22 mouse cellular contexts compared by ENCODE assay signal in genomic region chr3:131523749-131524148, GRCm38 (mm10). TPM values are rescaled to one million over a fixed set of nuclear protein-coding genes. Genes with fewer than 3 reads are reported as not detected.
DNase-seq lines count a peak whose midpoint lies in the region; ATAC-seq and TF ChIP-seq lines count a peak whose summit lies in the region.
"Had no signal": no experiment of that assay in that cellular context is flagged by ENCODE, and none has a peak within 500 bp of the region (broad histone marks: within the 10 kb centered on the region; RNA-seq: fewer than 3 reads in every experiment).

No protein-coding gene starts in this region.

- TF ChIP-seq CTCF in forebrain, postnatal 0 days (IDR thresholded peaks at IDR 0.05; ENCODE audit: low read depth), result no peak

- peak; percentile 56 for DNase-seq in embryonic facial prominence, embryonic 14.5 days (ENCODE audit: low spot score)
- no peak for DNase-seq in embryonic facial prominence, embryonic 10.5 days (ENCODE audit: low spot score)
- peak; percentile 12 for DNase-seq in forebrain, postnatal 0 days
- DNase-seq in forebrain, embryonic 11.5 days (ENCODE audit: low spot score), result no peak
- no peak for DNase-seq in lung, postnatal 4 days
- DNase-seq: adrenal gland, postnatal 10 days; B cell, adult 2 months; cerebellum, adult 11-12 months; cerebellum, adult 9-10 months; cerebellum, postnatal 25 days; gastrocnemius, postnatal 14 days; heart, adult 2 months; heart, postnatal 14 days had no signal

- WGBS in embryonic facial prominence, embryonic 14.5 days, result 63% methylated on average over 9 of the region's 9 CpGs
- WGBS in embryonic facial prominence, embryonic 10.5 days, result 80% methylated on average over 9 of the region's 9 CpGs
- 61% methylated on average over 9 of the region's 9 CpGs for WGBS in forebrain, postnatal 0 days
- WGBS in forebrain, embryonic 11.5 days, result 87% methylated on average over 9 of the region's 9 CpGs
- 39% methylated on average over 9 of the region's 9 CpGs for WGBS in lung, embryonic 16.5 days
- 64% methylated on average over 9 of the region's 9 CpGs for WGBS in intestine, embryonic 16.5 days

- ATAC-seq in embryonic facial prominence, embryonic 14.5 days (ENCODE audit: low read depth), result no peak
- ATAC-seq in forebrain, postnatal 0 days, result peak; percentile 66
- ATAC-seq in forebrain, embryonic 11.5 days (replicated peaks; ENCODE audit: low FRiP score), result no peak
- peak; percentile 71 for ATAC-seq in lung, embryonic 16.5 days (ENCODE audit: low read depth)
- peak; percentile 54 for ATAC-seq in intestine, embryonic 16.5 days
- ATAC-seq: CD4-positive, CD25-positive, alpha-beta regulatory T cell, adult 4 months; hindbrain, postnatal 0 days had no signal

- no peaks in the 10 kb centered on the region for H3K27me3 ChIP-seq in embryonic facial prominence, embryonic 14.5 days (replicated peaks; ENCODE audit: control insufficient read depth, insufficient read depth, low read length)
- no peaks in the 10 kb centered on the region for H3K27me3 ChIP-seq in embryonic facial prominence, embryonic 10.5 days (replicated peaks; ENCODE audit: low read depth, poor library complexity, severe bottlenecking)
- no peaks in the 10 kb centered on the region for H3K27me3 ChIP-seq in forebrain, postnatal 0 days (ENCODE audit: insufficient read depth, low read length)
- no peaks in the 10 kb centered on the region for H3K27me3 ChIP-seq in forebrain, embryonic 11.5 days (ENCODE audit: control insufficient read depth, insufficient read depth, low read length)
- H3K27me3 ChIP-seq in lung, embryonic 16.5 days (ENCODE audit: control insufficient read depth, insufficient read depth, low read depth, low read length), result no peaks in the 10 kb centered on the region
- no peaks in the 10 kb centered on the region for H3K27me3 ChIP-seq in intestine, embryonic 16.5 days (replicated peaks; ENCODE audit: control insufficient read depth, insufficient read depth, low read length)
- H3K27me3 ChIP-seq: embryonic facial prominence, embryonic 13.5 days; heart, embryonic 15.5 days; hindbrain, embryonic 13.5 days had no signal

- no peaks in the 10 kb centered on the region for H3K4me1 ChIP-seq in embryonic facial prominence, embryonic 14.5 days (ENCODE audit: control insufficient read depth, insufficient read depth, low read length)
- no peaks in the 10 kb centered on the region for H3K4me1 ChIP-seq in embryonic facial prominence, embryonic 10.5 days
- H3K4me1 ChIP-seq in forebrain, postnatal 0 days (ENCODE audit: insufficient read depth), result no peaks in the 10 kb centered on the region
- no peaks in the 10 kb centered on the region for H3K4me1 ChIP-seq in forebrain, embryonic 11.5 days (replicated peaks; ENCODE audit: control insufficient read depth, insufficient read depth, low read length)
- H3K4me1 ChIP-seq in lung, embryonic 16.5 days (replicated peaks; ENCODE audit: control insufficient read depth, insufficient read depth, low read length), result peaks cover 14% of the 10 kb centered on the region
- no peaks in the 10 kb centered on the region for H3K4me1 ChIP-seq in intestine, embryonic 16.5 days (ENCODE audit: control insufficient read depth, insufficient read depth, low read length)
- H3K4me1 ChIP-seq: embryonic facial prominence, embryonic 13.5 days; hindbrain, embryonic 13.5 days had no signal

- no peak overlapping the region for H3K4me2 ChIP-seq in embryonic facial prominence, embryonic 14.5 days (ENCODE audit: low read depth, low read length)
- H3K4me2 ChIP-seq in forebrain, postnatal 0 days (ENCODE audit: low read depth), result no peak overlapping the region
- no peak overlapping the region for H3K4me2 ChIP-seq in forebrain, embryonic 11.5 days (ENCODE audit: low read depth, low read length, severe bottlenecking)
- H3K4me2 ChIP-seq in lung, embryonic 16.5 days (ENCODE audit: low read depth, low read length), result no peak overlapping the region
- H3K4me2 ChIP-seq in intestine, embryonic 16.5 days (ENCODE audit: low read depth, low read length), result no peak overlapping the region
- H3K4me2 ChIP-seq: embryonic facial prominence, embryonic 13.5 days; heart, embryonic 11.5 days; heart, embryonic 15.5 days; hindbrain, embryonic 13.5 days had no signal

- no peak overlapping the region for H3K4me3 ChIP-seq in embryonic facial prominence, embryonic 14.5 days (ENCODE audit: low read depth, low read length)
- no peak overlapping the region for H3K4me3 ChIP-seq in embryonic facial prominence, embryonic 10.5 days
- no peak overlapping the region for H3K4me3 ChIP-seq in forebrain, postnatal 0 days (ENCODE audit: low read depth, low read length)
- H3K4me3 ChIP-seq in forebrain, embryonic 11.5 days (ENCODE audit: low read depth, low read length), result no peak overlapping the region
- H3K4me3 ChIP-seq in lung, embryonic 16.5 days (ENCODE audit: low read length), result no peak overlapping the region
- no peak overlapping the region for H3K4me3 ChIP-seq in intestine, embryonic 16.5 days (ENCODE audit: low read length)
- H3K4me3 ChIP-seq: embryonic facial prominence, embryonic 13.5 days; heart, adult 2 months; heart, embryonic 15.5 days; hindbrain, embryonic 13.5 days had no signal

- H3K27ac ChIP-seq in embryonic facial prominence, embryonic 14.5 days (replicated peaks; ENCODE audit: low read depth, low read length), result no peak overlapping the region
- H3K27ac ChIP-seq in embryonic facial prominence, embryonic 10.5 days (replicated peaks), result no peak overlapping the region
- H3K27ac ChIP-seq in forebrain, postnatal 0 days (ENCODE audit: low read depth, low read length), result no peak overlapping the region
- H3K27ac ChIP-seq in forebrain, embryonic 11.5 days (ENCODE audit: low read depth, low read length), result no peak overlapping the region
- H3K27ac ChIP-seq in lung, embryonic 16.5 days (ENCODE audit: low read length), result no peak overlapping the region
- H3K27ac ChIP-seq in intestine, embryonic 16.5 days (ENCODE audit: low read length), result no peak overlapping the region
- H3K27ac ChIP-seq: embryonic facial prominence, embryonic 13.5 days; heart, adult 2 months; heart, embryonic 15.5 days; hindbrain, embryonic 13.5 days; hindbrain, postnatal 0 days had no signal

- H3K36me3 ChIP-seq in embryonic facial prominence, embryonic 14.5 days (ENCODE audit: control insufficient read depth, insufficient read depth, low read length), result no peaks in the 10 kb centered on the region
- no peaks in the 10 kb centered on the region for H3K36me3 ChIP-seq in embryonic facial prominence, embryonic 10.5 days (replicated peaks)
- no peaks in the 10 kb centered on the region for H3K36me3 ChIP-seq in forebrain, postnatal 0 days (ENCODE audit: insufficient read depth)
- H3K36me3 ChIP-seq in forebrain, embryonic 11.5 days (ENCODE audit: control insufficient read depth, insufficient read depth, low read length), result no peaks in the 10 kb centered on the region
- no peaks in the 10 kb centered on the region for H3K36me3 ChIP-seq in lung, embryonic 16.5 days (ENCODE audit: control insufficient read depth, insufficient read depth, low read length)
- no peaks in the 10 kb centered on the region for H3K36me3 ChIP-seq in intestine, embryonic 16.5 days (ENCODE audit: control insufficient read depth, insufficient read depth, low read length)
- H3K36me3 ChIP-seq: embryonic facial prominence, embryonic 13.5 days; G1E; heart, embryonic 15.5 days; hindbrain, embryonic 13.5 days had no signal

- H3K9me3 ChIP-seq in embryonic facial prominence, embryonic 14.5 days (ENCODE audit: control insufficient read depth, low read length), result no peaks in the 10 kb centered on the region
- H3K9me3 ChIP-seq in embryonic facial prominence, embryonic 10.5 days, result no peaks in the 10 kb centered on the region
- H3K9me3 ChIP-seq in forebrain, postnatal 0 days (ENCODE audit: low read length), result no peaks in the 10 kb centered on the region
- no peaks in the 10 kb centered on the region for H3K9me3 ChIP-seq in forebrain, embryonic 11.5 days (ENCODE audit: control insufficient read depth, low read length)
- H3K9me3 ChIP-seq in lung, embryonic 16.5 days (ENCODE audit: control insufficient read depth, low read length), result no peaks in the 10 kb centered on the region
- H3K9me3 ChIP-seq in intestine, embryonic 16.5 days (ENCODE audit: control insufficient read depth, low read length), result no peaks in the 10 kb centered on the region
- H3K9me3 ChIP-seq: embryonic facial prominence, embryonic 13.5 days; heart, embryonic 15.5 days; hindbrain, embryonic 13.5 days had no signal

- no peak overlapping the region for H3K9ac ChIP-seq in embryonic facial prominence, embryonic 14.5 days (ENCODE audit: low read depth, low read length)
- no peak overlapping the region for H3K9ac ChIP-seq in forebrain, postnatal 0 days
- H3K9ac ChIP-seq in forebrain, embryonic 11.5 days (ENCODE audit: low read length), result no peak overlapping the region
- H3K9ac ChIP-seq in lung, embryonic 16.5 days (ENCODE audit: low read length), result no peak overlapping the region
- H3K9ac ChIP-seq in intestine, embryonic 16.5 days (ENCODE audit: low read depth, low read length), result no peak overlapping the region
- H3K9ac ChIP-seq: embryonic facial prominence, embryonic 13.5 days; heart, embryonic 15.5 days; hindbrain, embryonic 13.5 days had no signal

RNA-seq across cellular contexts. Expression of gene Sgms2, which starts 32.5 kb away (rescaled TPM):
- 20.8 and 34.6 TPM in 2 replicates for polyA plus RNA-seq in embryonic facial prominence, embryonic 14.5 days (2014; fragmentation: Nextera tagmentation; extraction: Ambion mirVana)
- 0.77 and 1.2 TPM in 2 replicates for polyA plus RNA-seq in embryonic facial prominence, embryonic 10.5 days (2016; fragmentation: Nextera tagmentation; extraction: Ambion mirVana)
- 1.1 and 4.4 TPM in 2 replicates for total RNA-seq in forebrain, postnatal 0 days (2014; rRNA removed)
- polyA plus RNA-seq in forebrain, postnatal 0 days (2015; fragmentation: Nextera tagmentation; extraction: Ambion mirVana), result 0.72 and 2.1 TPM in 2 replicates
- polyA plus RNA-seq in forebrain, embryonic 11.5 days (2014; fragmentation: Nextera tagmentation; extraction: Ambion mirVana), result 0.83 and 1.2 TPM in 2 replicates
- polyA plus RNA-seq in lung, embryonic 16.5 days (2015; fragmentation: Nextera tagmentation; extraction: Ambion mirVana), result 4.0 and 4.4 TPM in 2 replicates
- 18.4 and 19.9 TPM in 2 replicates for polyA plus RNA-seq in intestine, embryonic 16.5 days (2015; fragmentation: Nextera tagmentation; extraction: Ambion mirVana)
- polyA plus RNA-seq: CD4-positive, CD25-positive, alpha-beta regulatory T cell, adult 4 months; G1E had no signal

RNA-seq across cellular contexts. Expression of gene Papss1, which starts 40.8 kb away (rescaled TPM):
- polyA plus RNA-seq in embryonic facial prominence, embryonic 14.5 days (2014; fragmentation: Nextera tagmentation; extraction: Ambion mirVana), result 111 and 128 TPM in 2 replicates
- 62.4 and 71.1 TPM in 2 replicates for polyA plus RNA-seq in embryonic facial prominence, embryonic 10.5 days (2016; fragmentation: Nextera tagmentation; extraction: Ambion mirVana)
- 137 and 152 TPM in 2 replicates for total RNA-seq in forebrain, postnatal 0 days (2014; rRNA removed)
- polyA plus RNA-seq in forebrain, postnatal 0 days (2015; fragmentation: Nextera tagmentation; extraction: Ambion mirVana), result 104 and 111 TPM in 2 replicates
- polyA plus RNA-seq in forebrain, embryonic 11.5 days (2014; fragmentation: Nextera tagmentation; extraction: Ambion mirVana), result 76.2 and 87.0 TPM in 2 replicates
- 93.5 and 97.3 TPM in 2 replicates for polyA plus RNA-seq in lung, embryonic 16.5 days (2015; fragmentation: Nextera tagmentation; extraction: Ambion mirVana)
- polyA plus RNA-seq in intestine, embryonic 16.5 days (2015; fragmentation: Nextera tagmentation; extraction: Ambion mirVana), result 177 and 186 TPM in 2 replicates

Comparison
In these comparisons a context has a peak if more than half of its experiments do, and no peak if none do; other contexts are left out.
1. ATAC-seq: peak in forebrain, postnatal 0 days (single experiment), lung, embryonic 16.5 days (single experiment) and intestine, embryonic 16.5 days (single experiment); none in embryonic facial prominence, embryonic 14.5 days (single experiment) and forebrain, embryonic 11.5 days (single experiment).
2. DNase-seq: peak in embryonic facial prominence, embryonic 14.5 days (single experiment) and forebrain, postnatal 0 days (single experiment); none in embryonic facial prominence, embryonic 10.5 days (single experiment), forebrain, embryonic 11.5 days (single experiment) and lung, postnatal 4 days (0 of 2).